Mouse (Mus musculus): ENCODE data around the gene Zfp652. TPM values are rescaled to one million over a fixed set of nuclear protein-coding genes. Genes with fewer than 3 reads are reported as not detected.

Gene Zfp652
- total RNA-seq, 2 experiments from 2014 or later: 94.6 to 110 TPM

DNA sequence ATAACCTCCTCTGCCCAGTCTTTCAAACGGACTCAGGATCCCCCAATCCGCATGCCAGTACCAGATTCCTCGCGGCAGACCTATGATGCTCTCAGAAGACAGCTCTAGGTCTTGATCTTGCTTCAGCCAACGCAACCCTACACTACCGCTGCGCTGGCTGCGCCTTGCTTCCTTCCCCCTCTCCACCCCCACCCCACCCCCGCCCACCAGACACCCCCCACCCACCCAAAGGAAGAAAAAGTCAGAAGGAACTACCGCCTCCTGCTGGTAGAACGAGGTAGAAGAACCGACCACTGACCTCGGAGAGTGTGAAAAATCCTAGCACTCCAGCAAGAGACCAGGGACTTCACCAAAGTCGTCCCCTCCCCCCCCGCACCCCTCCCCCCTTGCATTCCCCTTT is 119.2 kb downstream of the Zfp652 start:
- Histone ChIP-seq H3K4me3 (peak overlapping the region; percentile 62), H3K27ac (no peak overlapping the region)
- peak; percentile 17; the same call in 1 of the 2 replicates for TF ChIP-seq CTCF (IDR thresholded peaks at IDR 0.05)
- intact Hi-C loops (cut with DNase I): no loop called here
- no peak for DNase-seq

DNA sequence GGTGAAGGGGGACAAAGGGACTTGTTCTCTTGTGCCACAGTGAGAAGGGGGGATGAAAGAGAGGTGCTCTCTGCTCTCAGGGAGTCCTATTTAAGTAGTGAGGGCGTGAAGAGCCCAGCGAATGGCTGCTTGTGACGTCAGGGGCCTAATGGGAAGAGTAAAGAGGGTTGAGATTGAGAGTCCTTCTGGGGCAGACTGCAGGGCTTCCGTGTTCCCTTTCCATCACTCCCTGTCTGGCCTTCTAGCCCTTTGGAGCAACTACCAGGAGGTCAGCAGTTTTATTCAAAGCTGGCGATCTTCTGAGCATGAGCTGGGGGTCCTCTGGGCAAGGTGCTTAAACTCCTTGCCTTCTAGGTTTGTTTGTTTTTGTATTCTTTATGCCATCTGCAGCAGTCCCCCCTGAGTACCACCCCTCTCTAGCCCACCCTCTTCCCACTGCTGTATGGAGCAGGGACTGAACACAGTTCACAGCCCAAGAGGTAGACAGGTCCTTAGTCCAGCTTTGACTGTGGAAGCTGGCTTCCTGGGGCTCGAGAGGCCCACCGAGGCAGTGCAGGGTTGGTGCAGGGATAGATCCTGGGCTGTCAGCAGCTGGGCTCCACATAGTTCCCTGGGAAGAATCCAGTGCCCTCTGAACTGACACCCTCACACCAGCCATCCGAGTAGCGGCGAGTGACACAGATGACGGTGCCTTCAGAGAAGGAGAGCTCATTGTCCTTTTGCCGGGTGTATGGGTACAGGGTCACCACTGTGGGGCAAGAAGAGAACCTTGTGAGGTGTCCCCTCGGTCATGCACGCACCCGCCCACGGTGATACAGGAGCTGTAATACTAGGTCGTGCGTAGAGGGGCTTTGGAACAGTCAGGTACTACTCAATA is 119.9 kb downstream of the Zfp652 start:
- H3K27ac ChIP-seq: no peak overlapping the region
- no peak for DNase-seq
- no peak overlapping the region for H3K4me3 ChIP-seq
- TF ChIP-seq CTCF (IDR thresholded peaks at IDR 0.05): no peak
- intact Hi-C loops (cut with DNase I): no loop called here

DNA sequence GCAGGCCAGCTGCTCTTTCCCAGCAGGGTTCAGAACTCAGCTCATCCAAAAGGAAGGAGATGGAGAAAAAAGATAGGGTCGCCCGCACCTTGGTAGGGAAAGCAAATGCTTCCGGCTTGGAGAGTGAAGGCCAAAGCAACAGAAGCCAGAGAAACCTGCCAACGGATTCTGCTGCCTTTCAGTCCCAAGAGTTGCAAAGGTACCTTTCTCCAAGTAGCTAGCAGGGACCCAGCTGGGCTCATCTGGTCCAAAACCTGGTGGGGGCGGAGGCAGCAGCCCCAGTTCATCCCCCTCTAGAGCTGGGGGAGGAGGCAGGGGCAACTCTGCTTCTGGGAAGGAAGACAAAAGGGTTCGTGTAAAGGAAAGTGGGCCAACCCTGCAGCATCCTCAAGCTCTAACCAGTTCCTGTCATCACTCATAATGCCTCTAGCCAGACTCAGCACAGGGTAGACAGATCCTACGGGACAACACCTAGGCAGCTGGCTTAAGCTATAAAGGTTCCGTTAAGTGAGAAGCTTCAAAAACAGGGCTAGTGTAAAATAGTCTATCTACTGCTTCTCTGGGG is 120.6 kb downstream of the Zfp652 start:
- H3K4me3 ChIP-seq: no peak overlapping the region
- TF ChIP-seq CTCF (IDR thresholded peaks at IDR 0.05): no peak

DNA sequence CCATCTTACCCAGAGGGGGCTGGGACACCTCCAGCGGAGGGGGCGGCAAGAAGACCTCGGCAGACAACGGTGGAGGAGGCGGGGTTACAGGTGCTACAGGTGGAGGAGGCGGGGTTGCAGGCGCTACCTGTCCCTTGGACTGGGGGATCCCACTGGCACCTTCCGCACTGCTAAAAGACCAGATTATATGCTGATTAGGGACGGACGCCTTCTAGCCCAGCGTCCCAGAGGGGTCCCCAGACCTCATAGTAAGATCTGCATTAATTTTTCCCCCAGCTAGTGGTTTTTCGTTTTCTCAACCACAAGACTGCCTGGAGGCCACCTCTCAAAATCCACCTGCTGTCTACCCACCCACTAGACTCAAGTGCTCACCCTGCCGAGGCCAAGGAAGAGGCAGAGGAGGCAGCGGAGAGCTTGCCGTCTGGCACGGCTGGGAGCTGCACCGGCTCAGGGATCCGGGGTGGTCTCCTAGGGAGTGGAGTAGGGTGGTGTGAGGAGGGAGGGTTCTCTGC is 121.2 kb downstream of the Zfp652 start:
- 0 out of 2 replicates have a peak overlapping the region, but pooled peaks have one; percentile 21 for H3K4me3 ChIP-seq
- TF ChIP-seq CTCF (IDR thresholded peaks at IDR 0.05): no peak
- peak overlapping the region; percentile 20; the same call in 1 of the 2 replicates for H3K27ac ChIP-seq
- DNase-seq: no peak
- intact Hi-C loops (cut with DNase I): no loop called here

More for the DNA sequence above, 120.6 kb downstream of the Zfp652 start:
- DNase-seq: no peak
- intact Hi-C loops (cut with DNase I): no loop called here
- H3K27ac ChIP-seq: no peak overlapping the region

DNA sequence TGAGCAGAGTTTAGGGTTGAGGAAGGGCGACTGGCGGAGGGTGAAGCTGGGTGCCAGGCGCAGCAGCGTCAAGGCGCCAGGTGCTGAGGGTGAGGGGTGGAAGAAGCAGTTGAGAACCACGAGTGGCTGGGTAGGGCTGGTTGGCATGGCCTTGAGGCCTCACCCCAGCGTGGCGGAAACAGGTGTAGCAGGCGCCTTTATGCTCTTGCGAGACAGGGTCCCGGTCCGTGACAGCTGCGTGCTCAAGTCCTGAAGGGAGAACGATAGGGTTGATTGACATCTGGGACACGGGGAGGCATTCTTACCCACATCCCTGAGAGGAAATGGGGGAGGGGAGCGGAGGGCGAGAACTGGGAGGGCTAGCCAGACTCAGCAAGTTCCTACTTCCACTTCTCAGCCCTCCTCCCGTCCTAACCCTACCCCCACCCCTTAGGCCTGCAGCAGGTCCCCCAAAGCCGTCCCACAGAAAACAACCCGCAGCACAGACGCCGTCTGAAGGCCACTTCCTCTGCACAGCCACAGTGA is 121.7 kb downstream of the Zfp652 start:
- peak overlapping the region; percentile 20; the same call in 1 of the 2 replicates for H3K27ac ChIP-seq
- peak; percentile 47 for DNase-seq
- TF ChIP-seq CTCF (IDR thresholded peaks at IDR 0.05): no peak

DNA sequence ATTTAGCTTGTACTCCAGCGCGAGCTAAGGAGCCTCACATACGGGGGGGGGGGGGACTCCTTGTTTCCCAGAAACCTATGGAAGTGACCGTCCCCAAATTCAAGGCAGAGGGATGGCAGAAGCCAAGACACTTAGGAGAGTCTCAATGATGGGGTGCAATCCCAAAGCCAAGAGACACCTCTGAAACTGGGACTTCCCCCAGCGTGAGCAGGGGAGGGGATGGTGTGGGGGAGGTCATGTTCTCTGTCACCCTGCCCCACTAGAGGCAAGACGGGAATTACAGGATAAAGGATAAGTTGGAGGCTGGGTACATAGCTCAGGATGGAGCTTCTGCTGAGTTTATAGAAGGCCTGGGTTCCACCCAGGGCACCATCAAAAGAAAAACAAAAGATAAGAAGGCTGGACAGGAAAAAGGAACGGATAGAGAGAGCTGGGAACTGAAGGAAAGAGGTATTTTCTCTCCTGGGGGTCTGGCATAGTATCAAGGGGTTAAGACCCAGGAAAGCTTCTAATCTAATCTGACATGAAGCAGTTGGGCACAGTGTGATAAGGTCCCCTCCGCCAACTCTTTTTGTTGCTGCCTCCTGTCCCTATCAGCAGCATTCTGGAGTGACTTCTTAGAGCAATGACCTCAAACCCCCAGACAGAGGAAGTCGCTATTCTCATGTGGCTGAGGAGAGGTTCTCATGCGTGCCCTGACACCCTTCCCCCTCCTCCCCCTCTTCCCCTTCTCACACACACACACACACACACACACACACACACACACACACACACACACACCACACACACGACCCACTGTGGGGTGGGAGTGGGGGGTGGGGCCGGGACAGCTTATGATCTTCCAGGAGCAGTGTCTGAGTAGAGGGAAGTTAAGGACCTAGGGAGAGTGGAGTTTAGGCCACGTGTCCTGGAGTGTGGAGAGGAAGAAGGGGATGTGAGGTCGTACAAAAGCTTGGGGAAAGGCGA is 122.6 kb downstream of the Zfp652 start:
- intact Hi-C loops (cut with DNase I): no loop called here
- peak overlapping the region; percentile 80 for H3K27ac ChIP-seq

More for the DNA sequence above, 121.7 kb downstream of the Zfp652 start:
- H3K4me3 ChIP-seq: peak overlapping the region; percentile 21; the same call in 1 of the 2 replicates
- intact Hi-C loops (cut with DNase I): no loop called here

DNA sequence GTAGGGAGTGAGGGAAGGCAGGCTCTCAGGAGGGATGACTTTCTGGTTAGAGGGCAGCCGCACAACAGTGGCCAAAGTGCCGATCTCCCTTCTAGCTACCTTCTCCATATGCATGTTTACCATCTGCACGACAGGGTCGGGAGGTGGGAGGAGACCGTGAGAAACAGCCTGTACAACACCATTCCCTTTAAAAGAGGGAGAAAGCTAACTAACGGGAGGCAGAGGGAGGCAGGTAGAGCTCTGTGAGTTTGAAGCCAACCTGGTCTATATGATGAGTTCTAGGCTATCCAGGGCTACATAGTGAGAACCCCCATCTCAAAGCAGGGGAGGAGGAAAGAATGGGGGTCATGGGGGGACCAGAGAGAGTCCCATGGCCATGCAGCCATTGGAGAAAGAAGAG is 123.4 kb downstream of the Zfp652 start:
- H3K27ac ChIP-seq: peak overlapping the region; percentile 80

More for the DNA sequence above, 122.6 kb downstream of the Zfp652 start:
- DNase-seq: no peak
- H3K4me3 ChIP-seq: peak overlapping the region; percentile 68
- no peak for TF ChIP-seq CTCF (IDR thresholded peaks at IDR 0.05)

DNA sequence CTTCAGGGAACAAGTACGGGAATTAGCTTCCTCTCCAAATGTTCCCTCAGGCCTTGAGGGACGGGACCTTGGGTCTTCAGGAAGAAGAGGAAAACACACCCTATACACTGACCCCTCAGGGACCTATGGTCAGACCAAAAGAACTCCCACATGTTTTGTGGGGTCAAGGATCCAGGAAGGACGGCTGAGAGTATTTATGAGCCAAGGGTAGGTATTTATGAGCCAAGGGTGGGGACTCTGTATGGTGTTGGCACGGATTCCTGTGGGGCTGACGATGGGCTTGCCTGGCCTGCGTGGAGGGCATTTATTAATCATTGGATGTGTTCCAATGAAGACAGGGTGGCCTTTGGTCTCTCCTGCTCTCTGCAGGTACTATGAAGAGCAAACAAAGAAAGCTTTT is 124.0 kb downstream of the Zfp652 start:
- no peak for DNase-seq
- intact Hi-C loops (cut with DNase I): no loop called here
- TF ChIP-seq CTCF (IDR thresholded peaks at IDR 0.05): no peak
- Histone ChIP-seq H3K4me3 (peak overlapping the region; percentile 68), H3K27ac (peak overlapping the region; percentile 80)

More for the DNA sequence above, 123.4 kb downstream of the Zfp652 start:
- intact Hi-C loops (cut with DNase I): no loop called here
- no peak for DNase-seq
- no peak for TF ChIP-seq CTCF (IDR thresholded peaks at IDR 0.05)
- H3K4me3 ChIP-seq: peak overlapping the region; percentile 68

DNA sequence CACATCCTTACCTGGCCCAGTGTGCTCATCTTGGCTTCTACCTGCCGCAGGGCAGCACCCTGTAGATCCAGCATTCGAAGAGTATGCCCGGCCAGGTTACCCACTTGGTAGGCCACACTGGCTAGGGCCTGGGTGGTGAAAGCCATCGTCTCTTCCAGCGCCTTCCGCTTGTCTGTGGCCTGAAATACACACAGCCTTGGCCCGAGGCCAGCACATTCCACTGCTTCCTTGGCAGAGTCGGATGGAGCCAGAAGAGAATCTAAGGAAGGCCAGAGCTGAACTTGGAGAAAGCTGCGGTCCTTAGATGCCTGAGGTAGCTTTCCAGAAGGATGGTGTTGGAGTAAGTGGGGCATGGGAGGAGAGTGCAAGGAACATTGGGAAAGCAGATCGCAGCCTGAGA is 124.6 kb downstream of the Zfp652 start, which contains the start of gene Gngt2:
Gene Gngt2, plus strand, starts transcription at position 158 of the 400 bp plus-strand sequence.
- TF ChIP-seq CTCF (IDR thresholded peaks at IDR 0.05): no peak
- Histone ChIP-seq H3K4me3 (peak within 1 kb of the TSS; percentile 68), H3K27ac (peak within 1 kb of the TSS; percentile 80)
- intact Hi-C loops (cut with DNase I): no loop called here
- peak; percentile 91 for DNase-seq

DNA sequence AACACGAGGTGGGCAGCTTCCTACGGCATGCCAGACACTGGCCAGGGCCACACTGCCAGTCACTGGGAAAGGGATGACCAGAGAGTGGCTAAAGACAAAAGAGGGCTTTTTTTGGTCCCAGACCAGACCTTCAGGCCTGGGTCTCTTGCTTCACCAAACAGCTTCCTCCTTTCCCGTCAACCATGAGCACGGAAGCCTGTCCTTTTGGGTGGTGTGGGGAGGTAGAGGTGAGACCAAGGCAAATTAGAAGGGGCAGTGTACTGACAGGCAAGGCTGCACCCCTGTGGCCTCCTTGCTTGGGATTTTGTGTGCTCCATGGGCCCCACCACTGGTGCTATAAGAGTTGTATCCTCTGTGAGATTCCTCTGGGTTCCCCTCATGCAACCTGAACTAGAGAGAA is 126.1 kb downstream of the Zfp652 start:
- intact Hi-C loops (cut with DNase I): no loop called here
- Histone ChIP-seq H3K27ac (peak overlapping the region; percentile 80), H3K4me3 (peak overlapping the region; percentile 68)
- no peak for DNase-seq
- no peak for TF ChIP-seq CTCF (IDR thresholded peaks at IDR 0.05)

DNA sequence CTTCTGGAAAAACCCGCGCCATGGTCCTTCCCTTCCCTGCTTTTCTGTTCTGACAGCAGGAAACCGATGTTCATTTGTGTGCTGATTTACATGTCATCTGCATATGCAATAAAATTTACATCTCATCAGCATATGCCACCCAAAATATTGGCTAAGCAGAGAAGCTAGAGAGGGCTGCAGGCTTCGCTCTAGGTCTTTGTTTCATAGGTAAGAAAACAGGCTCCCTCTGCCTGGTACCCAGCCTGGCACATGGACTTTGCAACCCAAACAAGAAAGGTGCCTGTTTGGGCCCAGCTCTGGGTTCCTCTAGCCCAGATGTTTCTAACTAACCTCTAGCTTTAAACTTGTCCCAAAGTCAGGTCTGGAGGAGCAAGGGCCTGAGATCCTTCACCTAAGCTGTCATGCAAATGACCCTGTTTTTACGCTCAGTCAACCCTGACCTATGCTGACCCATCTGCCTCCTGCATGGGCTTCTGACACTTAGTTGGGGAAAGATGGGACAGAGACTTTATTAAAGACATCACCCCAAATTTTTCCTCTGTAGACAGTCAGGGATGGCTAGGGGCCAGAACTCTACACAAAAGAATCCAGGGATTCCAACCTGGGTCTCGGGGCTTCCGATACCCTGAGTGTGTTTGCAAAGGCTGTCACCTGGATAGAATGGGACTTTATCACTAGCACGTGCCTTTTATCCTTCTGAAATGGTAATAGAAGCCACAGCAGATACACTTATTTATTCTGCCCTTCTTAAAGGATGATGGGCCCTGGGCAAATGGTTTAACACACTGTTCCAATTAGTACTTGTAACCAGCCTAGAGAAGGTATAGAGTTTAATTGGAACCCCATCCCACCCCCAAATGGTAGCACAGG is 126.8 kb downstream of the Zfp652 start:
- no peak for TF ChIP-seq CTCF (IDR thresholded peaks at IDR 0.05)
- Histone ChIP-seq H3K4me3 (peak overlapping the region; percentile 68), H3K27ac (peak overlapping the region; percentile 80)
- no peak for DNase-seq
- intact Hi-C loops (cut with DNase I): no loop called here

Data from gastrocnemius, adult 2 months (tissue).